Comparison of ENCODE assay signal across 10 mouse cellular contexts in genomic region chr15:93775199-93775745, GRCm38 (mm10).
DNase-seq lines count a peak whose midpoint lies in the region.
"Had no signal": no experiment of that assay in that cellular context is flagged by ENCODE, and none has a peak within 500 bp of the region (broad histone marks: within the 10 kb centered on the region; RNA-seq: fewer than 3 reads in every experiment).

No protein-coding gene starts in this region.

- DNase-seq in heart, adult 11 months: peak; percentile 68
- no peak for DNase-seq in heart, adult 9 months (ENCODE audit: low spot score in 2 of 2)
- DNase-seq in Muller cell, postnatal 12 days (ENCODE audit: inconsistent ontology term): peak; percentile 94
- DNase-seq in cerebellum, postnatal 36 days: peak; percentile 8 to 14
- DNase-seq in layer of hippocampus, adult 18-20 months (ENCODE audit: low spot score in 2 of 2): peak; percentile 14 to 52
- no peak for DNase-seq in urinary bladder, postnatal 36 days (ENCODE audit: low spot score in 2 of 2)
- no peak for DNase-seq in heart, postnatal 10 days
- no peak for DNase-seq in yolk sac, embryonic 10.5 days (ENCODE audit: low spot score)
- DNase-seq: liver, embryonic 13.5 days; thymus, postnatal 14 days had no signal

- intact Hi-C loops in heart, postnatal 10 days (cut with DNase I): no loop called here

Comparison
In these comparisons a context has a peak if more than half of its experiments do, and no peak if none do; other contexts are left out.
1. DNase-seq: peak in heart, adult 11 months (single experiment), Muller cell, postnatal 12 days (single experiment), cerebellum, postnatal 36 days (2 of 2) and layer of hippocampus, adult 18-20 months (2 of 2); none in heart, adult 9 months (0 of 2), urinary bladder, postnatal 36 days (0 of 2), heart, postnatal 10 days (0 of 2) and yolk sac, embryonic 10.5 days (single experiment).